Mouse (Mus musculus) thymus, postnatal 25 days (tissue): ENCODE data around the gene Krtcap2.

ENCODE experiments used
- DNase-seq: peaks from one replicate; pipeline ENCODE4 v3.0.0; 2022

Krtcap2 gene

DNA sequence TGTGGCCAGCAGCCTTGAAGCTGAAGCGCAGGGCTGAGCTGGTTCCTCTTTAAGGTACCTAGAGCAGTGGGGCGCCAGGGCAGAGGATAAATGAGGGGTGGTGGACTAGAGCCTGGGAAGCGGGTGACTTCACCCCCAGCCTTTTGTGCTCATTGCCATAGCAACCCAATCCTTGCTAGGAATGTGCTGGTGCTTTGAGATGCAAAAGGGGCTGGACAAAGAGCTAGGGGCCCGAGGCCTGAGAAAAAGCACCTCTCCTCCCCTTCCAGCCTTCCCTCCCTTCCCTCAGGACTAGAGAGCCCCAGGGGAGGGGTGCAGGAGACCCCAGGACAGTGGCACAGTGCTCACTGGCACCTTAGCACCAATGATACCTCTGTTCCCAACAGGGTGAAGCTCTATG lies 19.8 kb upstream of the Krtcap2 start:
- DNase-seq, result no peak

GRCm38 (mm10) chr3:89226361-89226760 lies 19.4 kb upstream of the Krtcap2 start:
- no peak for DNase-seq

GRCm38 (mm10) chr3:89226900-89227299 lies 18.9 kb upstream of the Krtcap2 start, which contains the start of gene Mtx1:
TSS of gene Mtx1 (minus strand) at chr3:89227088.
- DNase-seq, result no peak

GRCm38 (mm10) chr3:89227307-89228179 lies 18.2 kb upstream of the Krtcap2 start:
- DNase-seq, result peak; percentile 44

DNA sequence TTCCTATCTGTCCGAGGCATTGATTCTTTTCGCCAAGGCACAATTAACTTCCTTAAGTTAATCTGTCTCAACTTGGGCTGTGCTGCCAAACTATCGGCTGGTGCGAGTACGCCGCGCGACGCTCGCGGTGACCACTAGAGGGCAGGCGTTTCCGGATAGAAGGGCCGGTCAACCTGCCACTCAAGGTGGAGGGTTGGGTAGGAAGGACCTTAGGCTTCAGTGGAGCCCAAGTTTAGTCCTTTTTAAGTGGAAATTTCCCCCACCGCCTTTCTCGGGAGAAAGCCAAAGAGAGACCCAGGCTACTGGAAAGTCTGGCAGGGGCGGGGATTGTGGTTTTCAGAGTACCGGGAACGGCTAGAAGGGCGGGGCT lies 17.6 kb upstream of the Krtcap2 start:
- DNase-seq, result peak; percentile 88

GRCm38 (mm10) chr3:89228836-89229235 lies 16.9 kb upstream of the Krtcap2 start, which contains the start of gene Muc1:
TSS of gene Muc1 (plus strand) at chr3:89229057.
- no peak for DNase-seq

DNA sequence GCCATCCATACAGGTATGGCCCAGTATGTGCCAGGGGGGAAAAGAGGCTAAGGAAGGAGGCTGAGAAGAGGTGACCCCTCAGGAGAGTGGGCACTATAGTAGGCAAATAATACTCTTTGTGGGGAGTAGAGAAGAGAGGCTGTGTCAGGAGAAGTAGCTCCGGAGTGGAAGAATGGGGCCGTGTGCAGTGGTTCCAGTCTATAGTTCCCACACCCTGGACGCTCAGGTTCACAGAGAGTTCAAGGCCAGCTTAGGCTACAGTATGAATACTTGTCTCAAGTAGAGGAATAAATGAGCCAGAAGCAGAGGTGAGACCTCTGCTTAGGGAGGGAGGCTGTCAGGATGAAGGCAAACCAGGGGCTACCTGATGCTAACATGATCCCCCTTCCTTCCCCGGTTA lies 16.5 kb upstream of the Krtcap2 start:
- DNase-seq, result no peak

DNA sequence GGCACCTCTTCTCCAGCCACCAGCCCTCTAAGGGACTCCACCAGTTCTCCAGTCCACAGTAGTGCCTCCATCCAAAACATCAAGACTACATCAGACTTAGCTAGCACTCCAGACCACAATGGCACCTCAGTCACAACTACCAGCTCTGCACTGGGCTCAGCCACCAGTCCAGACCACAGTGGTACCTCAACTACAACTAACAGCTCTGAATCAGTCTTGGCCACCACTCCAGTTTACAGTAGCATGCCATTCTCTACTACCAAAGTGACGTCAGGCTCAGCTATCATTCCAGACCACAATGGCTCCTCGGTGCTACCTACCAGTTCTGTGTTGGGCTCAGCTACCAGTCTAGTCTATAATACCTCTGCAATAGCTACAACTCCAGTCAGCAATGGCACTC lies 15.2 kb upstream of the Krtcap2 start:
- DNase-seq, result no peak

DNA sequence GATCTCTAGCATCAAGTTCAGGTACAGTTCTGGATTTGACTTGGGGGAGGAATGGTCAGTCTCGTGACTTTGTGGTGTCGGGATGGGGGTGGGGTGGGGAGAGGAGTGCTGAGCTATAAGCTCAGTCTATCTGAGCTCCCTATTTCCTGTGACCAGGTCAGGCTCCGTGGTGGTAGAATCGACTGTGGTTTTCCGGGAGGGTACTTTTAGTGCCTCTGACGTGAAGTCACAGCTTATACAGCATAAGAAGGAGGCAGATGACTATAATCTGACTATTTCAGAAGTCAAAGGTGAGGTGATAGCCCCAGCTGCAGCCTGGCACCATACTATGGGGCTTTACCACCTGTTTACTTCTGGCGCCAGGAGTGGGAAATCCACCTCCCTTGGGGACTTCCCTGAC lies 14.4 kb upstream of the Krtcap2 start:
- DNase-seq, result no peak

GRCm38 (mm10) chr3:89231772-89232275 lies 13.9 kb upstream of the Krtcap2 start:
- no peak for DNase-seq

- DNase-seq, result no peak
Observed at GRCm38 (mm10) chr3:89232614-89233013, 13.2 kb upstream of the Krtcap2 start.

- no peak for DNase-seq
Observed at GRCm38 (mm10) chr3:89233562-89234110, 12.1 kb upstream of the Krtcap2 start.

- no peak for DNase-seq
Observed at GRCm38 (mm10) chr3:89236516-89236915, 9.2 kb upstream of the Krtcap2 start.

DNA sequence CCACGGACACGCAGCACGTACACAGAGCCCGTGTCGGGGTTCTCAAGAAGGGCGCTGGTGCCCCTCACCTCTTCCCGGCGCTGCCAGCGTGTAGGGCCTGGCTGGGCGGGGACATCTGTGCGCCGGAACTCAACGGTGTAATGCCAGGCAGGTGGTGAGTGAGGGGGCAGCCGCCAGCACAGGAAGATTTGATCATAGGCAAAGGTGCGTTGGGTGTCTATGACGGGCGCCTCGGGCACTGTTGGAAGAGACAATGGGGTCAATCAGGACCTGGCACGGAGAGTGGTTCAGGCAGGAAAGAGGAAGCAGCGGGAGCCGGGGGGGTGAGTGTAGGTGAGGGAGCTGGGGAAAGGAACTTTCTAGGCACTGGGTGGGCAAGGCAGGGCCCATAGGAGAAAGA lies 8.1 kb upstream of the Krtcap2 start:
- DNase-seq, result no peak

GRCm38 (mm10) chr3:89238494-89238893 lies 7.3 kb upstream of the Krtcap2 start:
- no peak for DNase-seq

- peak; percentile 23 for DNase-seq
Observed at GRCm38 (mm10) chr3:89242331-89242895, 3.4 kb upstream of the Krtcap2 start.

GRCm38 (mm10) chr3:89243609-89244008 lies 2.2 kb upstream of the Krtcap2 start:
- DNase-seq, result peak; percentile 84

DNA sequence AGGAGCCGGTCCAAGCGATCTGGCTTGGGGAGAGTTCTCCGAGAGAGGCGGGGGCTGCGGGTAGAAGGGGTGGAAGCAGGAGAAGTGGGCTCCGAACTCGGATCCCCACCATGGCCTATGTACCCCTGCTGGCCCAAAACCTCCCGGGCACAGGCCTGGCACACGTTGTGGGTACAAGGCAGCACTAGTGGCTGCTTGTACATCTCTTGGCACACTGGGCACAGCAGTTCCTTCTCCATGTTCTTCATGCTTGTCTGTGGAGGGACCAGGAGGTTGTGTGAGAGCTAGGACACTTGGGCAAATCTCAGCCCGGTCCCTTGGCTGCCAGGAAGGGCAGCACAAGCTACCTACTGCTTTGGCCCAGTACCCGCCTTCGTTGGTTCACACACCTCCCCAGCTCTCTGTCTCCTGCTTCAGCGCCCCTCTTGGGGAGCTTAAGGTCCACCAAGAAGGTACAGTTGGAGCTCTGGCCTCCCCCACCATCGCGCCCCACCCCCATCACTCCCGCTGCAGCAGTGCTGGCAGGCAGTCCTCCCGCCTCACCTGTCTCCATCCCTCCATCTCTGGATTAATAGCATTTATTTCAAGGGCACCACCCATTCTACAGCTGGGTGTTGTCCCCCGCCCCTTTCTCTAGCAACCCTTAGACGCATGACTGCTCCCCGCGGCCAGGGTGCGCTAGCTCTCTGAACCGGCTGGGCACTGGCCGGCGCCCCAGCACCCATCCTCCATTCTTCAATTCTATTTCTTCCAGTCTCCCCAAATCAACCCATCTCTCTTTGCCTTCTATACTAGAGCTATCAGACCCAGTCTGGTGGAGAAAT lies 1.4 kb upstream of the Krtcap2 start:
- DNase-seq, result peak; percentile 41

GRCm38 (mm10) chr3:89244982-89245687 lies 631 bp upstream of the Krtcap2 start:
- DNase-seq, result peak; percentile 67

DNA sequence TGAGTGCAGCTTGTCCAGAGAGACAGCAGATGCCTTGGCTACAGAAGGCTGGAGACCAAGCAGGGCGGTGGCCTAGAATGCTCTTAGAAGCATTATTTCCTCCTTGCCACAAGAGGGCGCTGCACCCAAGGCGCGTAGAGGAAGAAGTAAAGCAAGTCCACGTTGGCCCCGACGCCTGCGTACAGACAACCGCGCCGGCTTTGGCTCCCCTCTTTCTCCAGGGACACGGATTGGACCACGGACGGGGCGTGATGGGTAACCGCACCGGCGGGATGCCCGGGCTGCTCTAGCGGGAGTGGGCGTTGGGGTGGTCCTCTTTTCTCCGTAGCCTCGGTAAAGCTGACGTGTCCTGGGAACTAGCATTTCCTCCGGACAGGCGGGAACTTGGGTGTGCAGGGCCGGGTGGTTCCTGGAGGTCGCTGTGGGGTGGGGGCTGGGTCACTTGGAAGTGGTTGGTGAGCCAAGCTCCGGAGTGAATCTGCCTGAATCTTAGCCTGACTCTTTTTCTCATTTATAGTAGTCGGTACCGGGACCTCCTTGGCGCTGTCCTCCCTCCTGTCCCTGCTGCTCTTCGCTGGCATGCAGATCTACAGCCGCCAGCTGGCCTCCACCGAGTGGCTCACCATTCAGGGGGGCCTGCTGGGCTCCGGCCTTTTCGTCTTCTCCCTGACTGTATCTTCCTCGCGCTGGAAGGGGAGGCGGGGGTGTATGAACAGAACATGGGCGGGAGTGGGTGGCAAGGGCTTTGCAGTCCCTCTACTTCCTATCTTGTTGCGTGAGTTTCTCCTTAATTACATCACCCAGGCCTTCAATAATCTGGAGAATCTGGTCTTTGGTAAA lies 715 bp downstream of the Krtcap2 start, which contains the start of gene Trim46:
Gene Trim46 (minus strand): TSS at position 49 of the 840 bp plus-strand sequence.
- DNase-seq, result peak; percentile 88

GRCm38 (mm10) chr3:89247466-89247865 lies 1.7 kb downstream of the Krtcap2 start:
- DNase-seq, result no peak
